Mouse (Mus musculus): ENCODE measurements at regions not wholly inside any gene's neighbourhood (a gene's known extent, or its start where the extent isn't known, plus 50 kb on each side); places are given as distances from the start of the nearest gene placed in this dataset.

DNA sequence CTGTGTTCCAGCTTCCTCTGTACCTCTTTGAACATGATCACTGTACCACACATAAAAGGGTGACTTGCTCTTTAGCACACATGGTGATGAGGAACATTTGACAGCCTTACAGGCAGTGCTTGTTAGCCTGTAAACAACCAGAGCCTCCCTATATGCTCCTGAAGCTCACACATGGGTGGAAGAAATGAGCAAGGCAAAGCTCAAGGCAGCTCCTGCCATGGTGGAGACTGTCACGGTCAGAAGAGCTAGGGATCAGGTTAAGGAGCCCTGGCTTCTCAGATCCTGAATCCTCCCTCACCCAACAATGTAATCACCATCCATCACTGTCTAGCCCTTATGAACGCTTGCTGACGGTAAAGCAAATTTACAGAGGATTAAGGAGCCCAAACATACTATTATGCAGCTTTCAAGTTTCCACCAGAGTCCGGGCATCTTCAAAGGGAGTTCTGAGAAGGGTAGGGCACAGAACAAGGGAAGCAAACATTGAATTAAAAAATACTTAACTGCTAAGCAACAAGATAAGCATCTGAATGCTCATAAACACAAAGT is 117.4 kb downstream of the Samd5 start:
- TF ChIP-seq CTCF (IDR thresholded peaks at IDR 0.05; ENCODE audit: low read depth, low read length) (no peak), POLR2A (IDR thresholded peaks at IDR 0.05; ENCODE audit: insufficient read depth, low read length) (no peak)

Measured in ES-Bruce4 (cell line).